Mouse (Mus musculus) embryo, embryonic 11.5 days (tissue): ENCODE data around the gene Cfap74.
"Not testable (repeated sequence)": the region's sequence is repeated elsewhere in the genome, so short reads cannot be mapped to it uniquely, and the experiment has no call there.

ENCODE experiments used
- DNase-seq: peaks from one replicate; pipeline ENCODE4 v3.0.0-alpha.2; 2012; ENCODE audit warnings: low read depth, low spot score

Gene Cfap74

GRCm38 (mm10) chr4:155467237-155468010 is 58.4 kb downstream of the Cfap74 start:
- no peak for DNase-seq

GRCm38 (mm10) chr4:155468952-155469351 is 60.0 kb downstream of the Cfap74 start, which contains the start of gene Tmem52:
Gene Tmem52, plus strand, starts transcription at chr4:155469114.
- DNase-seq, result peak; percentile 27

- no peak for DNase-seq
Measured at GRCm38 (mm10) chr4:155469590-155470262, 60.7 kb downstream of the Cfap74 start.

GRCm38 (mm10) chr4:155470263-155470953 is 61.4 kb downstream of the Cfap74 start:
- DNase-seq, result no peak

GRCm38 (mm10) chr4:155470997-155471396 is 62.0 kb downstream of the Cfap74 start:
- no peak for DNase-seq

- no peak for DNase-seq
Measured at GRCm38 (mm10) chr4:155471406-155471805, 62.4 kb downstream of the Cfap74 start.

- DNase-seq, result no peak
Measured at GRCm38 (mm10) chr4:155472716-155473290, 63.8 kb downstream of the Cfap74 start.

GRCm38 (mm10) chr4:155473319-155473718 is 64.3 kb downstream of the Cfap74 start:
- no peak for DNase-seq

GRCm38 (mm10) chr4:155473796-155474195 is 64.8 kb downstream of the Cfap74 start:
- DNase-seq, result not testable (repeated sequence)

GRCm38 (mm10) chr4:155481381-155482124 is 72.6 kb downstream of the Cfap74 start:
- DNase-seq, result peak; percentile 69

- no peak for DNase-seq
Measured at GRCm38 (mm10) chr4:155482125-155482480, 73.1 kb downstream of the Cfap74 start.

- DNase-seq, result no peak
Measured at GRCm38 (mm10) chr4:155482733-155483540, 73.9 kb downstream of the Cfap74 start.

- no peak for DNase-seq
Measured at GRCm38 (mm10) chr4:155485521-155485920, 76.5 kb downstream of the Cfap74 start.

- no peak for DNase-seq
Measured at GRCm38 (mm10) chr4:155487746-155488145, 78.8 kb downstream of the Cfap74 start.

GRCm38 (mm10) chr4:155488232-155489025 is 79.4 kb downstream of the Cfap74 start:
- DNase-seq, result peak; percentile 30

GRCm38 (mm10) chr4:155489101-155489970 is 80.3 kb downstream of the Cfap74 start:
- no peak for DNase-seq

GRCm38 (mm10) chr4:155490456-155490855 is 81.5 kb downstream of the Cfap74 start:
- no peak for DNase-seq

GRCm38 (mm10) chr4:155490990-155491504 is 82.1 kb downstream of the Cfap74 start, which contains the start of gene Gnb1:
Gene Gnb1, plus strand, starts transcription at chr4:155491361.
- DNase-seq, result peak; percentile 85
